Mouse (Mus musculus): Measurements from ENCODE around the gene Elf1.
A peak's percentile ranks its signal among the peaks of the same experiment; 100 is the strongest.
"Not testable (repeated sequence)": the region's sequence is repeated elsewhere in the genome, so short reads cannot be mapped to it uniquely, and the experiment has no call there.

Elf1 gene

DNA sequence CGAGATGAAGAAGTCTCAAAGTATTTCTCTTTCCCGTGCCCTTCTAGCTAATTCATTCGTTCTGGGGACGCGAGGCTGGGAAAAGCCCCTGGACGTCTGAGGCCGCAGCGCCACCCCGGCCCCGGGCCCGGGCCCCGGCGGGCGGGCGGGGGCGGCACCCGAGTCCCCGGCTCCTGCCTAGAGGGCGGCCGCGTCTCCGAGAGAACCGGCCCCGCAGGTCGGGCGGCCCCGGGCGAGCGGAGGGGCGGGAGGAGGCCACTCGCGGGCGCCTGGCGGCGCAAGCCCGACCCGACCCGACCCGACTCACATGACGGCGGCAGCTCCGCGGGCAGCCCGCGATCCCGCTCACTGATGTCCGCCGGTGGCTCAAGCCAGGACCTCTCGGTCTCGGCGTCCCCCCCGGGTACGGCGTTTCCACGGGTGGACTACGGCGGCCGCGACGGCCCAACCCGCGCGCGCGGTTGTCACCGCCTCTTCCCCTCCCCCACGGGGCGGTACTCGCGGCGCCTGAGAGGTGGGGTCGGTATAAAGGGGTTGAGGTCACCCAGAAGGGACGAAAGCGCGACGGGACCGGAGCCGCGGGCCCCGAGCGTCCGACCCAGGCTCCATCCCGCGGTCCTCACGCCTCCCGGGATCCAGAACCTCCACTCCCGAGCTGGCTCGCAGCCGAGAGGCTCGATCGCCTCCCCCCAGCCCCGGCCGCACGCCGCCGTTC, at the start of gene Elf1:
TSS of gene Elf1 (plus strand) at position 571 of the 715 bp plus-strand sequence.
- peak; percentile 83 for DNase-seq (ENCODE audit: low read depth, low spot score)

DNA sequence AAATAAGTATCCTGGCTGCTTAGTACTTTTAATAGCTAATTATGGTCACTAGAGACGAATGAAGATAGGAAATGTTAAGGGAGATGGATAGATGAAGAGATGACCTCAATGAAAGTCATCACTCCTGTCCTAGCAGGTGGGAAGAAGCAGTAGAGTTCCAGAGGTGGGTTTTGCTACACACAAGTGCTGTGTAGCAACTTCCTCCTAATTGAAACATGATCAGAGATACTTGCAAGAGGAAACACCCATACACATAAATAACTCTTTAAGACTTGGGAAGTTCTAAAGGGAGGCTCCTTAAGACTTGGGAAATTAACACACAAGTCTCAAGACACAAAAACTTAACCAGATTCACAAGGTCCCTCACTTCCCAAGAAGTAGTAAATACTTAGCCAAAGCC, 46.9 kb upstream of the Elf1 start:
- no peak for DNase-seq (ENCODE audit: low read depth, low spot score)

DNA sequence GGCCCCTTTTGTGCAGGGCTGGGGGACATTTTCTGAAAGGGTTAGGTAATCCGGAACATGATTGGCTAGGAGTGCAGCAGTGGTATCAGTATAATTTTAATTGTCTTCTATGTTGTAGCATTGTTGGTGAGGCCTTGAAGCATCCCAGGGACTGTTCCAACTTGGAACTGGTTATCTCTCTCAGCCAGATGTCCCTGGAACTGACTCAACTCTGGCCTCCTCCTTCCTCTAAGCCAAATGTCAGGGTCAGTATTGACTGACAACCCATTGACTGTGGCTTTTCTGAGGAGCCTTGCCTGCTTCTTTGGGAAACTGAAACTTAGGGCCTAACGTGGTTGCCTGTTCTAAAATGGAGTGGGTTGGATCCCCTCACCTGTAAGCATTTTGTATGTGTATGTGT, 40.3 kb upstream of the Elf1 start:
- no peak for DNase-seq (ENCODE audit: low read depth, low spot score)

- no peak for DNase-seq (ENCODE audit: low read depth, low spot score)
Observed at GRCm38 (mm10) chr14:79441441-79441840, 39.6 kb upstream of the Elf1 start.

DNA sequence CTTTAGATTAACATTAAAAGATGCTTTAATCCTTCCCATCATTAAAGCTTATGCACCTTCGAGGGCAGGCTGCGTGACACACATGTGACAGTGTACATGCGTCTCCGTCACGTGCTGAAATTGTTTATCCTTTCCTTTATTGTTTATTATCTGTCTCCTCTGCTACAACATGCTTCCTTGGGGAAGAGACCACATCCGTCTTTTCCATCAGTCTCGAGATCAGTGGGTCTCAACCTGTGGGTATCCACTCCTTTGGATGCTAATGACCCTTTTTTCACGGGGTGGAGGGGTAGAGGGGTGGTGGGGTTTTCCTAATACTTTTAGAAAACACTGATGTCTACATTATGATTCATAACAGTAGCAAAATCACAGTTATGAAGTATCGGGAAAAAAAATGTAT, 36.4 kb upstream of the Elf1 start:
- DNase-seq (ENCODE audit: low read depth, low spot score): no peak

DNA sequence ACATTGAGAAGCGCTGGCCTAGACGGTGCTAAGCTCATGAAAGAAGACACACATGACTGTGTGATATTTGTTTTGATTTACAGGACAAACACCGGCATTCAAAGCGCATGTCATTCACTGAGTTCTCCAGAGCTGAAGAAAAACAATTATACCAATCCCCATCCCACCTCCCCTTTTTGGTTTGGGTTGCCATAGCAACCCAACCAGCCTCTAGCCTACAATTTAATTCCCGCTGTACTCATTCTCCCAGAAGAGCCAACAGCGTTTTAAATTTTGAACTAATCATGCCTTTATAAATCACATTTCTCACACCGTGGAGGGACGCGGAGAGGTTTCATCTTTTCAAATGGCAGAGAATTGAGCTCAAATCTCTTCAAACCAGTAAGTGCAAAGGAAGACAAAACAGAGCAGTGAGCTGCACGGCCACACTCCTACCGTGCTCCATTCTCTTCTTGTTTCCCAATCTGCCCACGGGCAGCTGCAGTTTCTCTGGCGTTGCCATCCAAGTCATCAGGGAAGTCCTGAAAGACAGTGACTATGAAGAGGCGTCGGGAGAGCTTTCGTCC, 35.9 kb upstream of the Elf1 start:
- DNase-seq (ENCODE audit: low read depth, low spot score): no peak

- peak; percentile 83 for DNase-seq (ENCODE audit: low read depth, low spot score)
Observed at GRCm38 (mm10) chr14:79451681-79452590, 29.1 kb upstream of the Elf1 start, which contains the start of gene Kbtbd6. TSS of gene Kbtbd6 (plus strand) at chr14:79451835.

DNA sequence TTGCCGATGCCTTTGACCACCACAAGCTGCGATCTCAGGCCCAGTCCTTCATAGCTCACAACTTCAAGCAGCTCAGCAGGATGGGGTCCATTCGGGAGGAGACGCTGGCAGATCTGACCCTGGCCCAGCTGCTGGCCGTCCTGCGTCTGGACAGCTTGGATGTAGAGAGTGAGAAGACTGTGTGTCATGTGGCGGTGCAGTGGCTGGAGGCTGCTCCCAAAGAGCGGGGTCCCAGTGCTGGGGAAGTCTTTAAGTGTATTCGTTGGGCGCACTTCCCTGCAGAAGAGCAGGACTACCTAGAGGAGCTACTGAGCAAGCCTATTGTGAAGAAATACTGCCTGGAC, 28.4 kb upstream of the Elf1 start:
- not testable (repeated sequence) for DNase-seq (ENCODE audit: low read depth, low spot score)

DNA sequence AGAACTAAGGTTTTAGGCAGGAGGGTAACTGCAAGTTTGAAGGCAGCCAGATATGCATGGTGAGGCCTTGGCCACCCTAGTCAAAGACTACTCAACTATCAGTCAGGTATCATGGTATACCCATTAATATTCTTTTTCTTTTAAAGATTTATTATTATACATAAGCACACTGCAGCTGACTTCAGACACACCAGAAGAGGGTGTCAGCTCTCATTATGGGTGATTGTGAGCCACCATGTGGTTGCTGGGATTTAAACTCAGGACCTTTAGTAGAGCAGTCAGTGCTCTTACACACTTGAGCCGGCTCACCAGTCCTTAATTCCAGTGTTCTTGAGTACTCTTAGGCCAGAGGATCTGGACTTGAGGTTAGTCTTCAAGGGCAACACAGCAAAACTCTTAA, 20.6 kb upstream of the Elf1 start:
- DNase-seq (ENCODE audit: low read depth, low spot score): no peak

GRCm38 (mm10) chr14:79460988-79461387, 20.0 kb upstream of the Elf1 start:
- no peak for DNase-seq (ENCODE audit: low read depth, low spot score)

GRCm38 (mm10) chr14:79465623-79466022, 15.4 kb upstream of the Elf1 start:
- no peak for DNase-seq (ENCODE audit: low read depth, low spot score)

DNA sequence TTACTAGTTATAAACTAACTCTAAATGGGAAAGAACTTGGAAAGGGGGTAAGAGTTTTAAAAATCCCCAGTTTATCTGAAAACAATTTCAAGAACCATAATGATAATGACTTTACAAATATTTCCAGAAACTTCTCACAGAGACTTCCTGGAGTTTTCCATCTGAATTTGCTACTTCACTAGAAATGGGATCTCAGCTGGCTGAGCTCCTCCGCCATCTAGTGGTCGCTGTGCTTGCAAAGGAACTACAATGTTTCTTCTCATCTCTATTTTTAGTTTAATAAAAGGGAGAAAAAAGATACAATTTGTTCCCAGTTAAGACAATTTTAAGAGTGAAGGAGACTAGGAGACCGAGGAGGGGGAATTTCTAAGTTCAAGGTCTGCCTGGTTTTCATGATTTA, 13.4 kb upstream of the Elf1 start:
- no peak for DNase-seq (ENCODE audit: low read depth, low spot score)

- no peak for DNase-seq (ENCODE audit: low read depth, low spot score)
Observed at GRCm38 (mm10) chr14:79473384-79473783, 7.6 kb upstream of the Elf1 start.

GRCm38 (mm10) chr14:79481339-79482151, 551 bp downstream of the Elf1 start, which contains the start of gene Wbp4:
TSS of gene Wbp4 (minus strand) at chr14:79481520.
- peak; percentile 85 for DNase-seq (ENCODE audit: low read depth, low spot score)

GRCm38 (mm10) chr14:79482251-79482661, 1.3 kb downstream of the Elf1 start:
- peak; percentile 35 for DNase-seq (ENCODE audit: low read depth, low spot score)

DNA sequence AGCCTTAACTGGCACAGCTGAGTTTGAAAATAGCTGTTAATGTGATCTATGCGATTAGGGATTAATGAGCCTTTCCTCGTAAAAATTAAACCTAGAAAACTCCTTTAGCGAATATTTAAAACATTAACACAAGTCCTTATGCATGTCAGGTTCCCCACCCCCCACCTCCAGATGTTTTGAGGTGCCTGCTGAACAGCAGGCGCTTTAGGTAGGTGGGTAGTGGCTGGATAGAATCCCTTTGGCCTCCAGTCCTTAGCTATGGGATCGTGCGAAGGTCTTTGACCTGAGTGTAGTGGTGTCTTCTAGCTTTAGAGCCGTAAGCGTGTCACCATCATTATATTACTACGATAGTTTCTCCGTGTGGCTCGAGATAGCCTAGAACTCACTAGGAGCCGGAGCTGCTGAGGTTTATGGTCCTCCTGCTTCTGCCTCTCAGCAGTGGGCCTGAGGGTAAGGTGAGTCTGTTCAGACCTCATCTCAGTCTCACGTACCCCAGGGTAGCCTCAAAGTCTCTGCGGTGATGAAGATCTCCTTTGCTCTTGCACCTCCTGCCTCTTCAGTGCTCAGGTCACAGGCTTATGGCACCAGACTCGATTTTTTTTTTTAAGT, 1.9 kb downstream of the Elf1 start:
- DNase-seq (ENCODE audit: low read depth, low spot score): no peak

DNA sequence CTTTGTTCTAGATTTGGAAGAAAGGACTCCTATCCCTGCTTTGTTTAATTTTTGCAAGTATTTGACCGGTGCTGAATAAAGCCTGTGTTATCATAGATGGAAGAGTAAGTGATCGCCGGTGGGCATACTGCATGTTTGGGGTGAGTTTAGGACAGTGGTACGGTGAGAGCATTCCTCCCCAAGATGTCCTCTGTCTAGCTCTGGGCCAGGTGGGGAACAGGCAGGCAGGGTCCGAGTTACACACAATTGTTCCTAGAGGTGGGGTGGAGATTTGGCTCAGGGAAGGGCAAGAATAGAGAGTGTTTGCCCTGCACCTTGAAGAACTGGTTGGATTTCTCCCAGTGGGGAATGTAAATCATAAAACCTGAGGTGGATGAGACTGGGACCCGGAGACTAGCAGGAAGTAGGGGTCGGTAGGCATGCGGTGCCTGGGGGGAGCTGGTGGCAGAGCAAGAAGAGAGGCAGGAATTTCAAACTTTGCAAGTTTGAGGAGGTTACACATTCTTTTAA, 2.7 kb downstream of the Elf1 start:
- DNase-seq (ENCODE audit: low read depth, low spot score): no peak

GRCm38 (mm10) chr14:79486617-79486992, 5.6 kb downstream of the Elf1 start:
- no peak for DNase-seq (ENCODE audit: low read depth, low spot score)

DNA sequence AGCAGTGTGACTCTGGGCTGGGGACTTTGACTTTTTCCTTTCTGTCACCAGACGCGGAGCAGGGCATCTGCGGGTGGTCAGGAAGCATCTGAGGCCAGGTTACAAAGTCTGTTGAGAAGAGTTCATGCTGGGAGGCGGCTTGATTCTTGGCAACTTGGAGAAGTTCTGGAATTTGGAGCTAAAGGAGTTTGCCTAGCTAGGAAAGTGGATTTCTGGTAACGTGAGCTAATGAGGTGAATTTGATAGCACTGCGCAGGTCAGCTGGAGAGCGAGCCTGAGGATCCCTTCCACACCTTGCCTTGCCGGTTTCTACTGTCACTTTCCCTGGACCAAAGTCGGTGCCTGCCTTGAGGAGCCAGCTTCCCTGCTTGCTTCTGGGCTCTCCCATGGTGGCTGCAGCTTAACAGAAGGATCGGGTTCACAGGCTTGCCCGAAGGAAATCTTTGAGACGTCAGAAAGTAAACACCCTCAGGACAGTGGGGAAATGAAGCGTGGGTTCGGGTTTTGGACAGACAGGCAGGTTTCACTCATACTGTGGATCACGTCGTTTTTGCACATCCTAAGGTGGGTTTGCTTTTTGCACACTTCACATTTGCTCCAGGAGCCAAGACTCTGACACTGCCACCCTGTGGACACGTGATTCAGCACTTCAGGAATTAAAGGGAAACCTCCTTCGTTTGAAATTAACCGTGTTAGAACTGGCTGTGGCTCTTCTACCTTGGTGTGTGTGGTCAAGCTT, 6.2 kb downstream of the Elf1 start:
- DNase-seq (ENCODE audit: low read depth, low spot score): no peak

DNA sequence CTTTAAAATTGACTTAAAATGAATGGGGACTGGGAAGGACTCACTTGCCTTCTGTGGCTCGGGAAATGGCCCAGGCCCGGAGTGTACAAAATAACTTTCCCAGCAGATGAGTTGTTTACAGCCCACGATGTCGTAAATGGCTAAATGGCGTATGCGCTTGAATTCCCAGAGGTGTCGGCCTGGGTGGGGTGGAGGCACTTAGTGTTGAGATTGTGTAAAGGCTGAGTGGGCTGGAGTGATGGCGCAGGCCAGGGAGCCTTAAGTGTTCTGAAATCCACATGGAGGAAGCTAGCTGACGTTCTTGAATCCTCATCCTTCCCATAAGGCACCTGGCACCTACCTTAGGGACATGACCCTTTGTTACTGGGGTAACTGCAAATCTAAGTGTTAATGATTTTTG, 7.5 kb downstream of the Elf1 start:
- DNase-seq (ENCODE audit: low read depth, low spot score): no peak

Data from embryo, embryonic 11.5 days (tissue).